Comparison of ENCODE assay signal across 8 mouse cellular contexts in the genomic region with DNA sequence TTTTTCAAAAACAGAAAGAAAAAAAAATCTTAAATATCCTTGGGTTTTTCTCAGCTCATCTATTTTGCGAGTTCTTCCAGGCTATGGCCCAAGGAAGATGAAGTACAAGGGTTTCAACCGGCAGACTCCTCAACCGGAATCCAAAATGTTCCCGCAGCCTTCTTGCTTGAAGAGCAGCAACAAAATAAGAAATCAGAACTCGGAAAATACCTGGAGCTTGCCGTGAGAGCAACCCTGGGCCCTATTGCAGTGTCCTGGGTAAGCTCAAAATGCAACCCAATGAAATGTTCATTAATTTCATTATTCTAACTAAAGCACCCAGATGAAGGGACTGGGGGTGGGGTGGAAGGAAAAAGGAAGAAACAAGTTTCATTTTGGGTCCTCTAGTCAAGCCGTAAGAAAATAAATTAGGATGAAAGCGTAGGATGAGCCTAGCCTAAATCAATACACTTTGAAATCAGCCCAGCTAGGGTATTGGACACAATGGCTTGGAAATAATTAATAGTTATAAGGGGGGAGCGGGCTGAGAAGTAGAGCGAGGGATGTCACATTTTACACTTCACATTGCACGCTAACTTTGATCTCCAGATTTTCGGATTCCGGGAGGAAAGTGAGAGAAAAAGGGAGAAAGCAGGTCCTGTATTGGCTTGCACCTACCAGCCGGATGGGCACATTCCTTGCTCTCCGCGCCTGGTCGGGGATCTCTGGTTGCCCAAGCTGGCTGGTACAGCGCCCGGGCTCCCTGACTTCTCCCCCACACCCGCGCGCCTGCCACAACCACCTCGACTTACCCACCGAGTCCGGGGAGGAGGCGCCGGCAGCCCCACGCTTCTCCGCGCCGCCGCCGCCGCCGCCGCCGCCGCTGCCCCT. TPM values are rescaled to one million over a fixed set of nuclear protein-coding genes. Genes with fewer than 3 reads are reported as not detected.
DNase-seq lines count a peak whose midpoint lies in the region; ATAC-seq lines count a peak whose summit lies in the region.

No protein-coding gene starts in this region.

- ATAC-seq in heart, embryonic 12.5 days (ENCODE audit: insufficient number of reproducible peaks, low FRiP score): no peak
- ATAC-seq in kidney, embryonic 15.5 days (replicated peaks; ENCODE audit: low FRiP score): no peak
- ATAC-seq in monocyte, adult 5-6 weeks (replicated peaks; ENCODE audit: insufficient number of reproducible peaks, low FRiP score, low TSS enrichment, poor library complexity, severe bottlenecking): no peak

- H3K4me1 ChIP-seq in embryonic facial prominence, embryonic 10.5 days: peaks cover 53% of the 10 kb centered on the region
- H3K4me1 ChIP-seq in heart, embryonic 12.5 days (replicated peaks): peaks cover 5% of the 10 kb centered on the region; the same call in 1 of the 2 replicates
- peaks cover 29% of the 10 kb centered on the region for H3K4me1 ChIP-seq in kidney, embryonic 15.5 days

- 1% methylated on average over 38 of the region's 38 CpGs for WGBS in embryonic facial prominence, embryonic 10.5 days
- WGBS in heart, embryonic 12.5 days: 4% methylated on average over 37 of the region's 38 CpGs
- 3% methylated on average over 28 of the region's 38 CpGs for WGBS in kidney, embryonic 15.5 days

- no peaks in the 10 kb centered on the region for H3K36me3 ChIP-seq in embryonic facial prominence, embryonic 10.5 days (replicated peaks)
- H3K36me3 ChIP-seq in heart, embryonic 12.5 days: no peaks in the 10 kb centered on the region
- H3K36me3 ChIP-seq in kidney, embryonic 15.5 days: no peaks in the 10 kb centered on the region

- peak; percentile 52 for DNase-seq in 3T3-L1 (ENCODE audit: low read depth, low spot score)
- DNase-seq in NIH3T3 (ENCODE audit: low read depth): peak; percentile 59
- DNase-seq in embryonic facial prominence, embryonic 10.5 days (ENCODE audit: low spot score): no peak
- peak; percentile 45 for DNase-seq in lung, postnatal 10 days
- DNase-seq in right cerebral cortex, postnatal 4 days: peak; percentile 43

- H3K27ac ChIP-seq in embryonic facial prominence, embryonic 10.5 days (replicated peaks): peak overlapping the region; percentile 93
- peak overlapping the region; percentile 100 for H3K27ac ChIP-seq in heart, embryonic 12.5 days (ENCODE audit: poor library complexity, severe bottlenecking)
- peak overlapping the region; percentile 100 for H3K27ac ChIP-seq in kidney, embryonic 15.5 days

- H3K4me2 ChIP-seq in heart, embryonic 12.5 days: peak overlapping the region; percentile 84
- peak overlapping the region; percentile 88 for H3K4me2 ChIP-seq in kidney, embryonic 15.5 days

- peak overlapping the region; percentile 85 for H3K4me3 ChIP-seq in embryonic facial prominence, embryonic 10.5 days
- H3K4me3 ChIP-seq in heart, embryonic 12.5 days: peak overlapping the region; percentile 90
- H3K4me3 ChIP-seq in kidney, embryonic 15.5 days (replicated peaks): peak overlapping the region; percentile 77

- H3K27me3 ChIP-seq in embryonic facial prominence, embryonic 10.5 days (replicated peaks; ENCODE audit: low read depth, poor library complexity, severe bottlenecking): no peaks in the 10 kb centered on the region; the same call in 1 of the 2 replicates
- no peaks in the 10 kb centered on the region for H3K27me3 ChIP-seq in heart, embryonic 12.5 days (replicated peaks)
- H3K27me3 ChIP-seq in kidney, embryonic 15.5 days: no peaks in the 10 kb centered on the region

- peak overlapping the region; percentile 99 for H3K9ac ChIP-seq in heart, embryonic 12.5 days
- peak overlapping the region; percentile 90 for H3K9ac ChIP-seq in kidney, embryonic 15.5 days

- H3K9me3 ChIP-seq in embryonic facial prominence, embryonic 10.5 days: no peaks in the 10 kb centered on the region
- no peaks in the 10 kb centered on the region for H3K9me3 ChIP-seq in heart, embryonic 12.5 days (replicated peaks)
- H3K9me3 ChIP-seq in kidney, embryonic 15.5 days (replicated peaks): no peaks in the 10 kb centered on the region

RNA-seq across cellular contexts. Expression of a gene that starts 2.5 kb away (rescaled TPM):
- 88.5 and 107 TPM in 2 replicates for polyA plus RNA-seq in embryonic facial prominence, embryonic 10.5 days (2016; fragmentation: Nextera tagmentation; extraction: Ambion mirVana)
- 91.1 and 94.2 TPM in 2 replicates for polyA plus RNA-seq in heart, embryonic 12.5 days (2016; fragmentation: Nextera tagmentation; extraction: Ambion mirVana)
- polyA plus RNA-seq in kidney, embryonic 15.5 days (2015; fragmentation: Nextera tagmentation; extraction: Ambion mirVana): 50.2 and 55.0 TPM in 2 replicates
- total RNA-seq in monocyte, adult 5-6 weeks (2017): 75.1 to 154 TPM (median 114 TPM) in 3 replicates
